Mouse (Mus musculus) olfactory bulb, adult 2 months (tissue): ENCODE measurements around the gene Mafg.

Experiments used
- CTCF ChIP-seq: fragments of 200-500 bp; IDR thresholded peaks from 2 replicates; pipeline ENCODE4 v1.5.1; 2012; ENCODE audit warnings: low read depth, mild to moderate bottlenecking, low read length, moderate library complexity; ENCODE audit not compliant: insufficient read depth
- POLR2A ChIP-seq: fragments of 200-500 bp; IDR thresholded peaks from 2 replicates; pipeline ENCODE4 v1.6.1; 2012; ENCODE audit warnings: mild to moderate bottlenecking, low read depth, low read length, moderate library complexity; ENCODE audit not compliant: insufficient read depth

GRCm38 (mm10) chr11:120615606-120616203 lies 17.7 kb downstream of the Mafg start:
- no peak for TF ChIP-seq CTCF
- TF ChIP-seq POLR2A, result no peak
